Mouse (Mus musculus) frontal cortex, postnatal 36 days (tissue): ENCODE measurements around the gene Gm49337.
A peak's percentile ranks its signal among the peaks of the same experiment; 100 is the strongest.

Source experiments
- DNase-seq, 2 experiments: peaks; one replicate each; pipeline ENCODE4 v3.0.0; 2022; ENCODE audit warnings: low spot score in 2 of 2

The Gm49337 gene

GRCm38 (mm10) chr4:116162142-116162541 lies 11.0 kb upstream of the Gm49337 start:
- DNase-seq, result no peak

DNA sequence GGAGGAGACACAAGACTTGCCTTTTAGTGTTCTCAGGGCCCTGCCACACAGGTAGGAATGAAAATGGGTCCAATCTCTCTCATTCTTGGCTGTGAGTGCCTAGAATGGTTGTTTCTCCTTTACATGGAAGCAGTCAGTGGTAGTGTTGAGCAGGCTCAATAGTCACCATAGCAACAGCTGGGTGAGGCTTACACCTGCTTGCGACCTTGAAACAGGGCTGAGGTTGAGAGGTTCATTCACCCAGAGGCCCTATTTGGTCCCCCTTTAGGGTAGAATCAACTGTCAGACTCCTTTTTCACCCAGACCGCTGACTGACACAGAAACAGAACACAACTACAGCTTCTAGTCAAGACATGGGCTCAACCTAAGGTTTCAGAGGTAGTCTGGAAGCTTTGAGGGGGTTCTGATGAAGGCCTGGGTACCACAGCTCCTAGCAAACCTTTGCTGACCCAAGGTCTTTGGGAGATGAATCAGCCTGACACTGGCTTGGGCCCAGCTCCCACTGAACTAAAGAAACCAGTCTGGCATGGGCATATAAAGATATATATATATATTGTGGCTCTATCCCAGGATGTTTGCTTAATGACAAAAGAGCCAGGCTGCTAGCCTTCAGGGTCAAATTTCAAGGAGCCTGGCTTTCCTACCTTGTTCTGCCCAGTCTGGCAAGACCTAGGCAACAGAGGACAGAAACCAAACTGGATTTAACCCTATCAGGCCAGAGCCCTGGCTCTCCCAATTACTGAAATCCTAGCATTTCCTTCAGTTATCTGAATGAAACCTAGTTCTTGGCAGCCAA lies 8.2 kb upstream of the Gm49337 start:
- no peak for DNase-seq

GRCm38 (mm10) chr4:116165708-116166407 lies 7.3 kb upstream of the Gm49337 start:
- no peak for DNase-seq

- no peak for DNase-seq
These were observed 5.8 kb upstream of the Gm49337 start, which contains the start of gene Tspan1 for GRCm38 (mm10) chr4:116167404-116167803. Tspan1 (minus strand) TSS chr4:116167601.

DNA sequence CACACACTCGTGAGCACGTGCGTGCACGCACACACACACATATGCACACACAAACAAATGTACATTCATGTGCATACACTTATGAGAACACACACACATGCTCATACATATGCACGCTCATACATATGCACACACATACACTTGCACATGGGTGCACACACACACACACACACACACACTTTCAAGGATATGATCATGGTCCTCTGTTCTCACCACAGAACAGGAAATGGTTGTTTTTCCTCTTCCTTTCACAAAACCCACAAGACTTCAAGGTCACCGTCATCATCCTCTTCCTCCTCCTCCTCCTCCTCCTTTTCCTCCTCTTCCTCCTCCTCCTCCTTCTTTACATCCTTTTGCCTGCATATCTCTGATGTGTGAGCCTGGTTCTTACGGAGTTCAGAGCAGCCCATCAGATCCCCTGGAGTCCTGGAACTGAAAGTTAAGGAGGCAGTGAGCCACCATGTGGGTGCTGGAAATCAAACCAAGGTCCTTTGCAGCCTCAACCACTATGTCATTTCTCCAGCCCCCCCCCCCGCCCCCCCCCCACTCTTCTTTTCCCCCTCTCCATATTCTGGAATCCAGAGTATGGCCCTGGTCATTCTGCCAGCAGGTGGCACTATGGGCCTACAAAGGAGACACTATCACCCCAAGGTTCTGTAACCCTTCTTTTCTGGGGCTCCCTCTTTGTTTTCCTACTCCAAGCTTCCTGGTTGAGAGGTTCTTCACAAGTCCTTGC lies 4.4 kb upstream of the Gm49337 start:
- DNase-seq, result peak; percentile 68 to 79

DNA sequence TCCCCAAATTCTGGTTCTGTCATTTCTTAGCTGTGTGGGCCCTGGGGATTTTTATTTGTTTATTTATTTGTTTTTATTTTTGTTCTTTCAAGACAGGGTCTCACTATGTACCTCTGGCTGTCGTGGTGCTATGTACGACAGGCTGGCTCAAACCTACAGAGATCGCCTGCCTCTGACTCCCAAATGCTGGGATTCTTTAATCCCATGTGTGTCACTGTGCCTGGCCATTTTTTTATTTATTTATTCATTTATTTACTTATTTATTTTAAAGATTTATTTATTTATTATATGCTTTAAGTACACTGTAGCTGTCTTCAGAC lies 3.9 kb upstream of the Gm49337 start:
- DNase-seq, result no peak

DNA sequence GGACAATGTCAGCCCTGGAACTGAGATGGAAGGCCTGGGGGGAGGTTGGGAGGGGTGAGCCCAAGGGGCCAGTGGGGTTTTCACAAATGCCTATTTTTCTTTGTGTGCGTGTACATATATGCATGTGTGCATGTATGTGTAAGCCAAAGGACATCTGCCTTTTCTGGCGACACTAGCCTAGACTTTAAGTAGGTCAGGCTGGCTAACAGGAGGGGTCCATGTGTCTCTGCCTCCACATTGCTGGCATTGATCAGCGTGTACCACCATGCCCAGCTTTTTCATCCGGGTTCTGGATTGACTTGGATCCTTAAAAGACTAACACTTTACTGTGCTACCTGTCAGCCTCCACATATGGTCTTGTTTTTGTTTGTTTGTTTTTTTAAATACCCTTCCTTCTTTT lies 568 bp downstream of the Gm49337 start:
- DNase-seq, result no peak

DNA sequence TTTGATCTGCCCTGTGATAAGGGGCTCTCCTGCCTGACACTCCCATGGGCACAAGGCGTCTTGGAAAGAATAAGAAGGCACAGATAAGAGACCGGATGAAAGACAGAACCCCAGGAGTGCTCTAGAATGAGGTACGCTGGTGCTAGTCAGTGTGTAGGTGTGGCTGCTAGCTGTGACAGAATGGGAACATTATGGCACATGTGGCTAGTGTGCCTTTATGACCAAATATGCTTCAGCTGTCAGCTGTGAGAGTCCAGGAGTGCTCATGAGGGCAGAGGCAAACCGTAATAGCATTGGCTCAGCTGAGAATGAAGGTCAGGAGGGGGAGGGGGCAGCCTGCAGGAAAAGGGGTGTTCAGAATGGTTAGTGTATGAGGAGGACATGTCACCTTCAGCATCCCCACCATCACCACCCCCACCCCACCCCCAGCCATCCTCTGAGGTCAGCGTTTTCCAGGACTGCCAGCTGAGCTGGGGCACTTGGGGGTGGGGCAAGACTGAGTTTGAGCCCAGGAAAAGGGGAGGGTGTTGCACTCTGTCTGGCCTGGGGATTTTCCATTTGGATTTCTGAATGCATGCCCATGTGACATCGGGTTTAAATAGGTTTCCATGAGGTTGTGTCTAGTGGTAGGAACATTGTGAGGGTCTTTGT lies 1.4 kb downstream of the Gm49337 start:
- no peak for DNase-seq

- no peak for DNase-seq
These were observed 2.0 kb downstream of the Gm49337 start for GRCm38 (mm10) chr4:116175136-116175535.

GRCm38 (mm10) chr4:116175711-116176542 lies 2.7 kb downstream of the Gm49337 start:
- DNase-seq, result peak; percentile 57 to 64

DNA sequence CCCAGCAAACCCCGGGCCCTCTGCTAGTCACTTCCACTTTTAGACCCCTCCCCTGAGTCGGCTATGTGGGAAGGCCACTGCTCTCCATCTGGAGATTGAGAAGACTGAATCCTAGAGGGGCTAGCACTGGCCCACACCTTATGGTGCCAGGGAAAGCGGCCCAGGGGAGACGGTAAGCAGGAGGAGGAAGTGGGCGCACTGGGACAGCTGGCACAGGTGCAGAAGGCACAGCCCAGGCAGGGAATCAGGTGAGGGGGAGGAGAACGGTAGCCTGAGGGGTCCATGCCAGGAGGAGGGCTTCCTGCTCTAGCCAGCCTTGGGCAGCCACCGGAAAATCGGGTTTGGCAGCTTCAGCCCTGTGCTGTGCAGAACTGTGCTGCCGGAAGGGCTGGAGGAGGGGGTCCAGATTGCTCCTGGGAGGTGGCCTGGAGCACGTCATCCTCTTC lies 3.4 kb downstream of the Gm49337 start:
- DNase-seq, result peak; percentile 72 to 81

GRCm38 (mm10) chr4:116177140-116177539 lies 4.0 kb downstream of the Gm49337 start:
- no peak for DNase-seq

- DNase-seq, result no peak
These were observed 8.9 kb downstream of the Gm49337 start for GRCm38 (mm10) chr4:116182079-116182478.

DNA sequence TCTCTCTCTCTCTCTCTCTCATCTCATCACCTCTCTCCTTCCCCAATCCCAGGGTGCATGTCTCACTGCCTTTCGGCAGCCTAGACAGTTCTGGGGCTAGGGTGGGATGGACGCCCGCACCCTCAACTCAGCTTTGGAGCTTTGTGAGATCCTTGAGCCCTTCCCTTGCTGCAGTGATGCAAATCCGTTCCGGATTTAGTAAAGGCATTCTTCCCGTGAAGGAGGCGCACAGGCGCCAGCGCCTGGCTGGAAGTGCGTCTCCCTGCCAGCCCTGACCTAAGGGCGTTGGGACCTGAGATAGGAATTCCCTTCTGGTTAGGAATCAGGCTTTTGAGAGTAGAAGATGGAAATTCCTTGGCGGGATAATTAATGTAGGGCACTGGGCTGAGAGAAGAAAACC lies 9.6 kb downstream of the Gm49337 start:
- DNase-seq, result peak in 1 of 2 experiments; percentile 46

DNA sequence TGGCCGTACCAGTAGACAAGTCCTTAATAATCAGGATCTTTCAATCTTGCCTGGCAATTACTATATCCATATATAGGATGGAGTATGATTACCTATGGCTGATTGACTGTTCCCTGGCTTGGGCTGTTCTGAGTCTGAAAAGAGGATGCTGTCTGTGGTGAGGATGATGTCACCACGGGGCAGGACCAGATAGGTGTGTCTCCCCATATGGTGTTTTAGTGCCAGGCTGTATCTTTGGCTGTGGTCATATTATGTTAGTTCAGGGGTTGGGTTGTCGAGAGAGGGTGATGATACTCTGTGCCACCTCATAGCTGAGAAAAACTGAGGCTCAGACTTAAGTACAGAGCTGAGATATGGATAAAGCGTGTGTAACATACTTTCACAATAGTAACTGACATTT lies 11.9 kb downstream of the Gm49337 start:
- DNase-seq, result no peak

GRCm38 (mm10) chr4:116192286-116192835 lies 19.2 kb downstream of the Gm49337 start:
- no peak for DNase-seq

DNA sequence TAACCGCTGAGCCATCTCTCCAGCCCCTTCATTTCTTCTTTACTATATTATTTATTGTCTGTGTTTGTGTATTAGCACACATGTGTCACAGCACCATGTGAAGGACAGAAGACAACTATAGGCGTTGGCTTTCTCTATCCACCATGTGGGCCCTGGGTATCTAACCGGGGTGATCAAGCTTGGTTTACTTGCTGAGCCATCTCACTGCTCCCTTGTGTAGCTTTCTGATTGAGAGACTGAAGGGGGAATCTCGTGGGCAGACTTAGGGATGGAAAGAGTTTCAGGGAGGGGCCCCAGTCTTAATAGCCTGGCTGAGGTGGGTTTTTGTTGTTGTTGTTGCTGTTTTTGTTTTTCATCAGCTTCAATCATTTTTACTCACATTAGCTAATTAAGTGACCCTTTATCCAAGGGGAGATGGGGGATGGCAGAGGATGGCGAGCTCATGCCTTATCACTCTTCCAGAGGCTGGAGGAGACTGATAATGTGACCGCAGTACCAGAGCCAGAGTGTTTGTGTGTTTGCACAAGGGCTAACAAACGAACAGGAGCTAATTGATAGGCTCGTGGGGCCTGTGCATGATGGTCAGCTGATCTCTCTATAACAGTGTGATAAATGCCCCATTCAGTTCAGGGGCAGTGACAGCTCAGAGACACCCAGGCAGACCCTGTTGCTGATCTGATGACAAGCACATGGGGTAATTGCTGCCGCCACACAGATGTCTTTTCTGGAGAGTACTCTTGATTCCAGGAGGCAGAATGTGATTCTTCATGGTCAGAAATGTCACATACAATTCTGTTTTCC lies 20.6 kb downstream of the Gm49337 start:
- DNase-seq, result no peak

- DNase-seq, result no peak
These were observed 25.2 kb downstream of the Gm49337 start for GRCm38 (mm10) chr4:116198422-116198821.

DNA sequence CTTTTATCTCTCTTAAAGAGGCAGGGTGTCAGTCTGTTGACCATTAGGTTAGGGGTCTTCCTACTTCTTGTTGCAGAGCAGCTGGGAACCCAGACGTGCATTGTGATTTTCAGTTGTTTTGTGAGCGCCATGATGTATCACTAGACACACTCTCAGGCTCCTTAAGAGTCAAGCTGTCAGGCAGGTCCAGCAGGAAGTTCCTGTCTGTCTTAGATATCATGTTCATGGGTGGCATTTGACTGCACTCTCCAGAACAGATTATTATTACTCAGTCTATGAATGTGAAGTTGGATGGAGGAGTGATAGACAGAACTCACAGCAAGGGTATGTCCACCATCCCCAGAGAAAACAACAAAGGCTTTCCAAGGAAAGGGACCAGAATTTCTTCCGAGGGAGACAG lies 31.2 kb downstream of the Gm49337 start:
- no peak for DNase-seq

- no peak for DNase-seq
These were observed 33.3 kb downstream of the Gm49337 start for GRCm38 (mm10) chr4:116206531-116206930.
